8 mouse cellular contexts compared by ENCODE assay signal in the genomic region with DNA sequence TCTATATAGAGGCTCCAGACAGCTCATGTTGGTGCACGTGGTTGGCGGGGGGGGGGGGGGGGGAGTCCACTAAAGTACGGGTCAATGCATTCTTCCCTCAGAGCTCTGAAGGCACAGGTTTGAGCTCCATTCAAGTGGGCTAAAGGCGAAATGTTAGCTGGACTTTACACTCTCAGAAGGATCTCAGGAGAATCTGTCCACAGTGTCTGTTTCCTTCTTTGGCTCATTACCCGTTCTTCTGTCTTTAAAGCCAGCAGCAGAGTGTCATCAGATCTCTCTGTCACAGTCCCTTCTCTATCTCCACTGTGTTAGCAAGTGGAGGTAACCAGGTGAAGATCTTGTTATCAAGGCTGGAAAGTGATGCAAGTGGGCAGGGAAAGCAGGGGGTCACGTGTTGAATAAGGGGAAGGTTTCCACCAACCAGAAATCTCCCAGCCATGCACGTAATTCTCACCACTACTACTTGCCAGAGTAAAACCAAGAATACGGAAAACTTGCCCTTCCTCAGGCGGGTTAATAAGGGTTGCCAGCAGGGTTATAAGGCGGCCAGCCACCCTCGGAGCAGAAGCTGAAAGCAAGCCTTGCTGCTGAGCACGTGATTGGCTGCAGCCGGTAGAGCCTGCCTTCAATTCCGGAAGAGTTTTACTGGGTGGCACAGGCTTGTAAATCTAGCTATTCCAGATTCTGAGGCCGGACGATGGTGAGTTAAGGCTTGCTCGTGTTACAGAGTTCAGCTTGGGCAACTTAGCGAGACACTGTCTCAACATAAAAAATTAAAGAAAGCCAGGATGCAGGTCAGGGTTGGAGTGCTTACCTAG.
DNase-seq lines count a peak whose midpoint lies in the region; ATAC-seq and TF ChIP-seq lines count a peak whose summit lies in the region.

No protein-coding gene starts in this region.

- intact Hi-C loops in heart, postnatal 25 days (cut with DNase I): no loop called here

- TF ChIP-seq POLR2A in kidney, adult 2 months (IDR thresholded peaks at IDR 0.05; ENCODE audit: low read depth, low read length): no peak
- TF ChIP-seq POLR2A in olfactory bulb, adult 2 months (IDR thresholded peaks at IDR 0.05; ENCODE audit: insufficient read depth, low read depth, low read length): no peak

- no peak overlapping the region for H3K27ac ChIP-seq in heart, embryonic 11.5 days (ENCODE audit: low read depth, low read length)
- no peak overlapping the region for H3K27ac ChIP-seq in forebrain, embryonic 16.5 days (ENCODE audit: low read length)
- H3K27ac ChIP-seq in kidney, adult 2 months (ENCODE audit: insufficient read depth, low read depth, low read length): no peak overlapping the region
- H3K27ac ChIP-seq in lung, embryonic 15.5 days: no peak overlapping the region
- H3K27ac ChIP-seq in olfactory bulb, adult 2 months (ENCODE audit: insufficient read depth, low read depth, low read length): no peak overlapping the region

- peak overlapping the region; percentile 30 for H3K4me3 ChIP-seq in heart, embryonic 11.5 days (ENCODE audit: low read depth, low read length)
- H3K4me3 ChIP-seq in forebrain, embryonic 16.5 days (replicated peaks; ENCODE audit: low read length): peak overlapping the region; percentile 30
- peak overlapping the region; percentile 13; the same call in 1 of the 2 replicates for H3K4me3 ChIP-seq in kidney, adult 2 months (ENCODE audit: insufficient read depth, low read depth, low read length)
- H3K4me3 ChIP-seq in lung, embryonic 15.5 days: peak overlapping the region; percentile 23; the same call in 1 of the 2 replicates
- H3K4me3 ChIP-seq in olfactory bulb, adult 2 months (ENCODE audit: insufficient read depth, low read depth, low read length): peak overlapping the region; percentile 16

- peak overlapping the region; percentile 72 for H3K4me2 ChIP-seq in heart, embryonic 11.5 days
- H3K4me2 ChIP-seq in forebrain, embryonic 16.5 days (ENCODE audit: low read length): peak overlapping the region; percentile 46
- peak overlapping the region; percentile 52 for H3K4me2 ChIP-seq in lung, embryonic 15.5 days

- no peaks in the 10 kb centered on the region for H3K9me3 ChIP-seq in heart, embryonic 11.5 days (replicated peaks; ENCODE audit: control insufficient read depth, low read length)
- H3K9me3 ChIP-seq in forebrain, embryonic 16.5 days (ENCODE audit: control insufficient read depth, low read length): no peaks in the 10 kb centered on the region
- H3K9me3 ChIP-seq in lung, embryonic 15.5 days: no peaks in the 10 kb centered on the region

- 21% methylated on average over 18 of the region's 18 CpGs for WGBS in heart, embryonic 11.5 days (ENCODE audit: insufficient replicate concordance)
- 17% methylated on average over 17 of the region's 18 CpGs for whole genome bisulfite sequencing in forebrain, embryonic 16.5 days
- 9% methylated on average over 18 of the region's 18 CpGs for WGBS in kidney, adult 2 months
- 17% methylated on average over 17 of the region's 18 CpGs for WGBS in lung, embryonic 15.5 days
- 25% methylated on average over 18 of the region's 18 CpGs for WGBS in olfactory bulb, adult 2 months

- H3K9ac ChIP-seq in heart, embryonic 11.5 days (ENCODE audit: low read depth, low read length): no peak overlapping the region
- H3K9ac ChIP-seq in forebrain, embryonic 16.5 days (replicated peaks; ENCODE audit: low read depth, low read length): no peak overlapping the region
- H3K9ac ChIP-seq in lung, embryonic 15.5 days: no peak overlapping the region

- no peak for DNase-seq in heart, postnatal 25 days (ENCODE audit: low spot score)
- DNase-seq in adrenal gland, adult 8-10 months: peak; percentile 16
- peak; percentile 66 for DNase-seq in kidney, adult 2 months

- H3K27me3 ChIP-seq in heart, embryonic 11.5 days (ENCODE audit: control insufficient read depth, insufficient read depth, low read length): no peaks in the 10 kb centered on the region
- no peaks in the 10 kb centered on the region for H3K27me3 ChIP-seq in forebrain, embryonic 16.5 days (replicated peaks; ENCODE audit: control insufficient read depth, insufficient read depth, low read length)
- no peaks in the 10 kb centered on the region for H3K27me3 ChIP-seq in kidney, adult 2 months (replicated peaks; ENCODE audit: control insufficient read depth, insufficient read depth, low read length)
- H3K27me3 ChIP-seq in lung, embryonic 15.5 days: peaks cover 2% of the 10 kb centered on the region

- no peaks in the 10 kb centered on the region for H3K36me3 ChIP-seq in heart, embryonic 11.5 days (ENCODE audit: control insufficient read depth, insufficient read depth, low read length)
- H3K36me3 ChIP-seq in forebrain, embryonic 16.5 days (ENCODE audit: control insufficient read depth, insufficient read depth): no peaks in the 10 kb centered on the region
- no peaks in the 10 kb centered on the region for H3K36me3 ChIP-seq in kidney, adult 2 months (ENCODE audit: control insufficient read depth, insufficient read depth, low read length)
- H3K36me3 ChIP-seq in lung, embryonic 15.5 days: no peaks in the 10 kb centered on the region

- TF ChIP-seq CTCF in kidney, adult 2 months (conservative IDR thresholded peaks at IDR 0.05; ENCODE audit: insufficient read depth, insufficient read length, low read depth, low read length): no peak
- TF ChIP-seq CTCF in olfactory bulb, adult 2 months (IDR thresholded peaks at IDR 0.05; ENCODE audit: insufficient read depth, low read depth, low read length): no peak

- ATAC-seq in heart, embryonic 11.5 days (replicated peaks; ENCODE audit: insufficient number of reproducible peaks, low FRiP score, low TSS enrichment): no peak
- no peak for ATAC-seq in forebrain, embryonic 16.5 days
- peak; percentile 39; the same call in 1 of the 2 replicates for ATAC-seq in lung, embryonic 15.5 days (ENCODE audit: borderline replicate concordance, extremely low read depth, low FRiP score, low TSS enrichment)
- no peak for ATAC-seq in erythroid progenitor cell, adult 5-6 weeks (replicated peaks; ENCODE audit: low FRiP score, poor library complexity, severe bottlenecking)

- H3K4me1 ChIP-seq in heart, embryonic 11.5 days (ENCODE audit: control insufficient read depth, insufficient read depth, low read length): no peaks in the 10 kb centered on the region
- peaks cover 13% of the 10 kb centered on the region for H3K4me1 ChIP-seq in forebrain, embryonic 16.5 days (replicated peaks; ENCODE audit: control insufficient read depth, insufficient read depth, low read length)
- H3K4me1 ChIP-seq in kidney, adult 2 months (ENCODE audit: control insufficient read depth, insufficient read depth, low read length): peaks cover 4% of the 10 kb centered on the region; the same call in 1 of the 2 replicates
- H3K4me1 ChIP-seq in lung, embryonic 15.5 days: peaks cover 5% of the 10 kb centered on the region; the same call in 1 of the 2 replicates
- H3K4me1 ChIP-seq in olfactory bulb, adult 2 months (ENCODE audit: control insufficient read depth, insufficient read depth, low read length): peaks cover 8% of the 10 kb centered on the region; the same call in 1 of the 2 replicates
